Mouse (Mus musculus): Measurements from ENCODE around the gene Elf5. TPM values are rescaled to one million over a fixed set of nuclear protein-coding genes. Genes with fewer than 3 reads are reported as not detected.

Gene Elf5
- total RNA-seq (2014; fragmentation: Nextera tagmentation) (not detected in 2 replicates), total RNA-seq (2017) (not detected in 2 replicates)

GRCm38 (mm10) chr2:103411348-103411747 lies at the start of gene Elf5:
Gene Elf5 (plus strand): TSS chr2:103411688.
- ATAC-seq (replicated peaks; ENCODE audit: poor library complexity, severe bottlenecking), result no peak

- ATAC-seq (replicated peaks; ENCODE audit: poor library complexity, severe bottlenecking), result no peak
Observed at GRCm38 (mm10) chr2:103372541-103372940, 38.9 kb upstream of the Elf5 start.

GRCm38 (mm10) chr2:103379502-103380160 lies 31.9 kb upstream of the Elf5 start:
- no peak for ATAC-seq (replicated peaks; ENCODE audit: poor library complexity, severe bottlenecking)

- no peak for ATAC-seq (replicated peaks; ENCODE audit: poor library complexity, severe bottlenecking)
Observed at GRCm38 (mm10) chr2:103382174-103382573, 29.3 kb upstream of the Elf5 start.

- ATAC-seq (replicated peaks; ENCODE audit: poor library complexity, severe bottlenecking), result no peak
Observed at GRCm38 (mm10) chr2:103387881-103388280, 23.6 kb upstream of the Elf5 start.

GRCm38 (mm10) chr2:103388311-103388710 lies 23.2 kb upstream of the Elf5 start:
- ATAC-seq (replicated peaks; ENCODE audit: poor library complexity, severe bottlenecking), result no peak

GRCm38 (mm10) chr2:103390086-103390988 lies 21.2 kb upstream of the Elf5 start:
- ATAC-seq (replicated peaks; ENCODE audit: poor library complexity, severe bottlenecking), result no peak

- ATAC-seq (replicated peaks; ENCODE audit: poor library complexity, severe bottlenecking), result no peak
Observed at GRCm38 (mm10) chr2:103391626-103392025, 19.9 kb upstream of the Elf5 start.

GRCm38 (mm10) chr2:103398110-103398509 lies 13.4 kb upstream of the Elf5 start:
- ATAC-seq (replicated peaks; ENCODE audit: poor library complexity, severe bottlenecking), result no peak

GRCm38 (mm10) chr2:103400691-103401090 lies 10.8 kb upstream of the Elf5 start:
- no peak for ATAC-seq (replicated peaks; ENCODE audit: poor library complexity, severe bottlenecking)

- ATAC-seq (replicated peaks; ENCODE audit: poor library complexity, severe bottlenecking), result no peak
Observed at GRCm38 (mm10) chr2:103406239-103406638, 5.2 kb upstream of the Elf5 start.

- ATAC-seq (replicated peaks; ENCODE audit: poor library complexity, severe bottlenecking), result no peak
Observed at GRCm38 (mm10) chr2:103411816-103412215, 328 bp downstream of the Elf5 start.

GRCm38 (mm10) chr2:103413381-103413780 lies 1.9 kb downstream of the Elf5 start:
- ATAC-seq (replicated peaks; ENCODE audit: poor library complexity, severe bottlenecking), result no peak

GRCm38 (mm10) chr2:103415774-103416173 lies 4.3 kb downstream of the Elf5 start:
- ATAC-seq (replicated peaks; ENCODE audit: poor library complexity, severe bottlenecking), result no peak

- no peak for ATAC-seq (replicated peaks; ENCODE audit: poor library complexity, severe bottlenecking)
Observed at GRCm38 (mm10) chr2:103420650-103421507, 9.4 kb downstream of the Elf5 start.

- no peak for ATAC-seq (replicated peaks; ENCODE audit: poor library complexity, severe bottlenecking)
Observed at GRCm38 (mm10) chr2:103423884-103424283, 12.4 kb downstream of the Elf5 start.

- ATAC-seq (replicated peaks; ENCODE audit: poor library complexity, severe bottlenecking), result peak; percentile 72; the same call in 1 of the 2 replicates
Observed at GRCm38 (mm10) chr2:103424349-103425026, 13.0 kb downstream of the Elf5 start.

GRCm38 (mm10) chr2:103425456-103426063 lies 14.1 kb downstream of the Elf5 start:
- ATAC-seq (replicated peaks; ENCODE audit: poor library complexity, severe bottlenecking), result peak; percentile 65; the same call in 1 of the 2 replicates

GRCm38 (mm10) chr2:103428356-103428755 lies 16.9 kb downstream of the Elf5 start:
- ATAC-seq (replicated peaks; ENCODE audit: poor library complexity, severe bottlenecking), result no peak
